Mouse (Mus musculus): ENCODE measurements at regions not wholly inside any gene's neighbourhood (a gene's known extent, or its start where the extent isn't known, plus 50 kb on each side); places are given as distances from the start of the nearest gene placed in this dataset.

DNA sequence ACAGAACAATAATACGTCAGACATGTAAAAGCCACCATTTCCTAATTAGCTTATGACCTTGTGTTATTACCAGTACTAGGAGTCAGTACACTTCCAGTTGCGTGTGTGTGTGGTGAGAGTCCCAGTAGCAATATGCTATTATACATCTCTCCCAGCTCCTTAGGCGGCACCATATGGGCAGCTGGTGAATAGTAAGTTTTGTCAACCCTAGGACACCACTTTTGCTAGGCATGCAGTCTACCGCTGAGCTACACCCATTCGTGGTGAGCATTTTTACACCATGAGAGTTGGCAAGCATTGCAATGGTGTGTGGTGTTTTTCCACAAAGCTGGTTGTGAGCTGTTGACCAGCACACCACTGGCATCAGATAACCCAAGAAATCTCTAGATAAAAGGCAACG, 53.8 kb upstream of the 1110032F04Rik start:
- no peaks in the 10 kb centered on the region for H3K27me3 ChIP-seq (ENCODE audit: control insufficient read depth, insufficient read depth, low read length)
- H3K4me2 ChIP-seq (ENCODE audit: low read depth, low read length), result no peak overlapping the region
- H3K36me3 ChIP-seq (ENCODE audit: control insufficient read depth, insufficient read depth), result no peaks in the 10 kb centered on the region
- no peak overlapping the region for H3K4me3 ChIP-seq (ENCODE audit: low read length)
- H3K27ac ChIP-seq (ENCODE audit: low read length), result no peak overlapping the region
- ATAC-seq (replicated peaks; ENCODE audit: extremely low read depth, insufficient read depth, low FRiP score), result no peak
- WGBS, result 83% methylated on average over 6 of the region's 6 CpGs
- no peak overlapping the region for H3K9ac ChIP-seq (ENCODE audit: low read length)
- H3K4me1 ChIP-seq (ENCODE audit: control insufficient read depth, insufficient read depth, low read length), result no peaks in the 10 kb centered on the region
- no peaks in the 10 kb centered on the region for H3K9me3 ChIP-seq (replicated peaks; ENCODE audit: control insufficient read depth, low read length)

- Histone ChIP-seq H3K9ac (ENCODE audit: low read length) (no peak overlapping the region), H3K27ac (ENCODE audit: low read length) (no peak overlapping the region), H3K9me3 (replicated peaks; ENCODE audit: control insufficient read depth, low read length) (no peaks in the 10 kb centered on the region), H3K4me2 (ENCODE audit: low read depth, low read length) (no peak overlapping the region), H3K27me3 (ENCODE audit: control insufficient read depth, insufficient read depth, low read length) (no peaks in the 10 kb centered on the region), H3K4me1 (ENCODE audit: control insufficient read depth, insufficient read depth, low read length) (no peaks in the 10 kb centered on the region), H3K4me3 (ENCODE audit: low read length) (no peak overlapping the region), H3K36me3 (ENCODE audit: control insufficient read depth, insufficient read depth) (no peaks in the 10 kb centered on the region)
- ATAC-seq (replicated peaks; ENCODE audit: extremely low read depth, insufficient read depth, low FRiP score), result no peak
- WGBS, result 35% methylated on average over 2 of the region's 2 CpGs
Measured at GRCm38 (mm10) chr3:68817321-68817720, 52.1 kb upstream of the 1110032F04Rik start.

Data from heart, embryonic 16.5 days (tissue).